Mouse (Mus musculus) neutrophil, adult 5-6 weeks (primary cell): ENCODE results near the gene Irf2. TPM values are rescaled to one million over a fixed set of nuclear protein-coding genes. Genes with fewer than 3 reads are reported as not detected.

Experiments used
- ATAC-seq: fragments of 151-379, 151-347 bp; 2 replicates; pipeline ENCODE4 v1.8.0; 2017; ENCODE audit warnings: mild to moderate bottlenecking, moderate TSS enrichment; ENCODE audit not compliant: insufficient number of reproducible peaks, poor library complexity, low FRiP score, severe bottlenecking; ENCODE audit errors: extremely low read depth
- total RNA-seq: library from RNA; stranded (forward); fragments of 200-1000 nt; gene quantifications from 2 replicates; pipeline ENCODE4 v1.2.3, GENCODE M21; 2017

Gene Irf2
- total RNA-seq, 1 experiment from 2014 or later: 282 TPM

DNA sequence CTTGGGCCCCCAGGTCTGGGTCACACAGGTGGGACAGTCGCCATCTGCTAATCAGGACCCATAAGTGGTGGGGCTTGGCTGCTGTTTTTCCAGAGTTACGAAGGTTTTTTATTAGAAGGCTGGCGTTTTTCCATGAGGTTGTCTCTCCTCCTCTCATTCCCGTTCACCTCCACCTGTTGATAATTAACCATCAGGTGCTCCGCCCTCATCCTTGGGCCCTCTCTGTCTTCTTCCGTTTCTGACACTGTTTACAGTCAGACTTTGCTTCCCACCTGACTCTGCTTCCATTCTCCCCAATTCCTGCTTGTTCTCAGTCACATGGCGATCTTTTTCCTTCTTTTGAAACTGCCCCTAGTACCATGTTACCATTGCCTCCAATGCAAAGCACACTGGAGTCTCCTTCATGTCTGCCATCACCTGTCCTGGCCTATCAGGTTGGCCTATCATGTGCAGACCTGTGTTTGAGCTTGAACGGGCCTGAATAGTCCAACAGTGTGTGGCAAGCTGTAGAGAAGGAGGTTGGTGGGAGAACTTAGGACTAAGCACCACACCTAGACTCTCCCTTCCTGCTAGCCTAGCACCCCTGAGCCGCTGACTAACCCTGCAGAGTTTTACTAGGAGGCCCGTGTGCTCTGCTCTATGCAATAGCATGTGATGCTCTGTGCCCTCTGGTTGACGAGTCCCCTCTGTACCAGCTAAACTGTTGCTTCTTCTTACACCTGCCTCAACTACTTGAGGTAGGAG is 90.8 kb downstream of the Irf2 start:
- no peak for ATAC-seq

DNA sequence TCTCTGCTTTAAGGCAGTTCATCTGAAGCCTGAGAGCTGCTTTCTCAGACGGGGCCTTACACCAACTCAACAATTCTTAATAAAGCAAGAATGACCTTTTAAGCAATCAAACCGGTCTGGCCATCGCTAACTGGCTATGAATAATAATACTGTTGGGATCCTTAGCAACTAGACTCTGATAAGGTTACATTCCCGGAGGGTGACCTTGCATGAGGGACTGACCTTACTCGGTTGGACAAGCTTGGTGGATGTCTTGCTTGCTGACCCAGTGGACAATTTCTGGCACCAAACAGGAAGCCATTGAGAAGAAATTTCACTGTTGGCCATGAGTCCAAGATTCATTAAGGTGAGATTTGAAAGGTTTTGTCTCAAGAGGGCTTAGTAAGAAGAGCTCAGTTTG is 92.4 kb downstream of the Irf2 start:
- no peak for ATAC-seq

DNA sequence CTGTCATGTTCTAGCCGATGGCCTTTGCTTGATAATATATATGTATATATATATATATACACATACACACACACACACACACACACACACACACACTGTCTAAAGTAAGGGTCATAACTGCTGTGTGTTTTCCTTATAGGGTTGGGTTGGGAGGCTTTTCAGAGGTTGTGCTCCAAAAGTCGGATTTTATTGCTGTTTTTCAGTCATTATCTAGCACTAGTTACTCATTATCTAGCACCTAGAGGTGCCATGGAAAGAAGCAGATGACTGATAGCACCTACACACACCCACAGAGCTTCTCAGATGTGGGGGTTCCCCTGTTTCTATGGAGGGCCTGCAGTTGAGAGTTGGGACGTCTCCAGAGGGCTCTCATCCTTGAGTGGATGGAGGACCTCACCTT is 92.9 kb downstream of the Irf2 start:
- ATAC-seq: no peak

DNA sequence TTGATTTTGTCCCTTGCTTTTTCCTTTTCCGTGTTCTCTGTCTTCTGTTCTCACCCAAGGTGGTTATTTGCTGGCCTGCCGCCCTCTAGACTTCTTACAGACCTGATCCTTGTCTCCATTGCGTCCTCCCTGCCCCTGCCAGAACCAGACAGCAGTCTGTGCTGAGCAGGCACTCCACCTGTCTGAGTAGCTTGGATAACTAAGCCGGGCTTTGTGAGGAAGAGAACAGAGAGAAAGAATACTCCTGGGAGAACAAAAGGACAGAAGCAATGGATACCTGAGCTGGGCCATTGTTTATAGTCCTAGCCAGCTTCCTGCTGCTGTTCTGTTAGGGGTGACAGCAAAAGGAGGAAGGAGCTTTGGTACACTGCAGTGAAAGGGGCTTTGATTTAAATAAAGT is 94.2 kb downstream of the Irf2 start:
- no peak for ATAC-seq

DNA sequence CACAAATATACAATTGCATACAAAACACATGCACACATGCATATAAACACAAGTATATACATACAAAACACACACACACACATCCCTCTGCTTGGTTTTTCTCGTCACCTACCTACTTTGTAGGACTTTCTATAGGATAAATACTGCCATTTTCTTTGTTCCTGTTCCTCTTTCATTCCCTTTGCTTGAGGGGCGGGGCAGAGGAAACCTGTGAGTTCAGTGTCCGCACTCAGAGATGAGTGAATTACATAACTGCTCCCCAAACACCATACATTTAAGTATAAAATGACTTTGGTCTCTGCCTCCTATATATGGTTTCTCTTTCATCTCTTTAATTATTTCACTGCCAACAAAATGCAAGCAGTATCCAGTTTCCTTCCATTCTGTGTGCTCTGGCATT is 94.9 kb downstream of the Irf2 start:
- no peak for ATAC-seq

DNA sequence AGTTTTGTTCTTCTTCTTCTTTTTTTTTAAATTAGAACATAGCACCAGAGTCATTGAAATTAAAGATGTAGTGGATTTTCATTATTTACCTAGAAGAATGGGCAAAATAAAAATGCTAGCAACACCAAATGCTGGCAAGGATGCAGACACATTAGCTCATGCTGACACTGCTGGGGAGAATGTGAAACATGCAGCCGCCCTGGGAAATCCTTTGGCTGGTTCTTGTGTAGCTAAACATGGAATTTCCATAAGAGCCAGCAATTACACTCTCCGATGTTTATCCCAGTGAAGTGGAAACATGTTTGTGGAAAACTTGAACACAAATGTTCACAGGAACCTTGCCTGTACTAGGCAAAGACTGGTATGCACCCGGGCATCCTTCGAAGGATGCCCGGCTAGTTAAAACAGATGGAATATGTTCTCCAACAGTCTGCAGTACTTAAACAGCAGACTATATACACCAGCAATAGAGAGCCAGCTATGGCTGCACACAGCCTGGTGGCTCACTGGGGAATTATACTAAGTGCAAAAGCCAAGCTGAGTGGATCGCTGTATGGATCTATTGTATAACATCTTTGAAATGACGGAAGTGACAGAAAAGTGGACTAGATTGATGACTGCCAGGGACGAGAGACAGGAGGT is 96.6 kb downstream of the Irf2 start:
- no peak for ATAC-seq

DNA sequence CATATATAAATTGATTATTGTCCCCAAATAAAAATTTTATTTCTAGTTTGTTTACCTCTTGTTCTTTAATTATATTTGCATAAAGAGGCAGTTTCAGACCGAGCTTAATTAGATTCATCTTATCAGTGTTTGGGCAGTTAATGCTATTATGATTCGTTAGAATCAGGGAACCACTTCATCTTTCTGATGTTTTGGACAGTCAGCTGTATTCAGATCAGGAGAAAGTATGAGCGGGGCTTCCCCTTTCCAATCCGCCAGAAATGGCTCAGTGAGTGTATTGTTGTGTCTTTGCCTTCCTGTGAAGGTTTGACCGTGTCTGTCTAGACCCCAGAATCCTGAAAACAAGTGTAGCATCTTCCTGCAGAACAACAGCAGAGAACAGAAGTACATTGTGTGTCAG is 97.4 kb downstream of the Irf2 start:
- no peak for ATAC-seq

DNA sequence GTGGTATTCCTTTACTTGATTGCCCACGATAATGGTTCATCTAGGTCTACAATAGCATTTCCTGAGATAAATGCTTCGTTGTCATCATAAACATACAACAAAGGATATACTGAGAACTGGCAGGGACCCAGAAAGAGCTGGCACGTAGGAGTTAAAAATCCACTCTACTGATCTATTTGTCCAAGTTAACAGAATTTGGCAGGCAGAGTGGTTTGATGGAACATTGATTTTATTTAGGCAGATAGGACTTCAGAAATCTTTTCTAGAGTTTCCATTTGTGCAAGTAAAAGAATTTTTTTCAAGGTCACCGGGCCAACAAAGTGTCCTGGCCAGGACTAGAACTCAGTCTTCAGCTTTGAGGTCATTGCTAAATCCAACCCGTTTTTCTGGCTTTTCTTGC is 98.5 kb downstream of the Irf2 start:
- no peak for ATAC-seq

DNA sequence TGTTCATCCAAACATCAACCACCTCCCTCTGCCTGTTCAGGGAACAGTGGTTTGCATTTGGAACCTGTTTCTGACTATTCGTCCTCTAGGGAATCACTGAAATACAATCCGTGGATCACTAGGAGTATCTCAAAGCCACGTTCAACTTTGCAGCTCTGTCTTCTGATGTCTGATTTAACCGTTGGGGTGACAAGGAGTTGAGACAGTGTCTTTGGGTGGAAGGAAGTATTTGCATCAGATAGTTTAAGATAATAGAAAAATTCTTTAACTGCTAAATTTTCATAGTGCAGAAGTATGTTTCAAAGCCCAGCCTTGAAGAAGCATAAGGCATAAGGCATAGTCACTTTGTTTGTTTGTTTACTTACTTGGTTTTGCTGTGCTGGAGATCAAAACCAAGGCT is 100.9 kb downstream of the Irf2 start:
- no peak for ATAC-seq

DNA sequence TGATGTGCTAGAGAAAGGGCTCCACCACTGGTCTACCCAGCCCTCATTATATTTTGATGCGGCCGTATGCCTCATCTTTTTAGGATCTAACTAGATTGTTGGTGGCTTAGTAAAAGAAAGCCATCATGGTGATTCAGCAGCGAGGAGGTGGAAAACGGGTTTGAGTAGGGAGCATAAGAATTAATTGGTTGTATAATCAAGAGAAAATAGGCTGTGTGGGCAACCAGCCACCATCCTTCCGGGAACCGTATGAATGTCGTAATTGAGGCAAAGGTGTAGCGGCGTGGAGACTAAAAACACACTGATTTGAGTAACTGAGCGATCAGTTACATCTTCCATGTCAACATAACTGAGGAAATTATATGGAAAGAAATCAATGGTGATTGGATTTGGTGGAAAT is 101.3 kb downstream of the Irf2 start:
- ATAC-seq: no peak

DNA sequence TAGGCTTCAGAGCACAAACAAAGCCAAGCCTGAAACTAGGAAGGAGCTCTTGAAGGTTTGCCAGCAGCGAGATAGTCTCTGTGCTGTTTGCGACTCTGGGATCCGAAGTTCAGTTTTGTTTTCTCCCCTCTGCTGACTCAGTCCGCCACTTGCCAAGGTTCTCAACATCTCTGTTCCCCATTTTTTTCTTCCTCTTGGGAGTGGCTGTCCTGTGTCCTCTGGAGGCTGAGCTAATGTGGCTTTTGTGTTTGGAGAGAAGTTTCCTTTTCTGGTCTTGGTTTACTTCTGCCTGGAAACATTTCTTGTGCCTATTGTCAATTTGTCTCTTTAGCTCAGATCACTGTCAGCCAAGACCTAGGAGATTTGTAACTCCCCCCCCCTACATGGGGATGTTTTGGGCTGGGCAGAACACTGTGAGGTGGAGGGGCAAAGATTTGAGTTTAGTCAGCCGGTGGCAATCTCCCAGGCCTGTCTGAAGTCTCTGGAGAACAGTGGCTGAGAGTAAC is 103.2 kb downstream of the Irf2 start:
- ATAC-seq: no peak

DNA sequence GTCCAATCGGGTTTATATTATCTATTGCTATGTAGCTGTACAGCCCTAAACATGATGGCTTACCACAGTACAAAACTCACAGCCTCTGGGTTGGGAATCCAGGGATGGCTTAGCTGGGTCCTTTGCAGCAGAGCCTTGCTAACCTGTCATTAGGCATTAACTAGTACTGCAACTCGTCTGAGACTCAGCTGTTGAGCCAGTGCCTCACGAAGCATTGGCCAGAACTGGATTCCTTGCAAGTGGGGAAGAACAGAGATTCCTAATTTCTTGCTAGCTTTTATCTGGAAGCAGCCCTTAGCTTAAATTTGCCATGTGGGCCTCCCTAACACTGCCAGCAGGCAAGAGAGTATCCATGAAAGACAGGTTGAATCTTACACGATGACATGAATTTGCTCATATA is 104.3 kb downstream of the Irf2 start:
- ATAC-seq: no peak

DNA sequence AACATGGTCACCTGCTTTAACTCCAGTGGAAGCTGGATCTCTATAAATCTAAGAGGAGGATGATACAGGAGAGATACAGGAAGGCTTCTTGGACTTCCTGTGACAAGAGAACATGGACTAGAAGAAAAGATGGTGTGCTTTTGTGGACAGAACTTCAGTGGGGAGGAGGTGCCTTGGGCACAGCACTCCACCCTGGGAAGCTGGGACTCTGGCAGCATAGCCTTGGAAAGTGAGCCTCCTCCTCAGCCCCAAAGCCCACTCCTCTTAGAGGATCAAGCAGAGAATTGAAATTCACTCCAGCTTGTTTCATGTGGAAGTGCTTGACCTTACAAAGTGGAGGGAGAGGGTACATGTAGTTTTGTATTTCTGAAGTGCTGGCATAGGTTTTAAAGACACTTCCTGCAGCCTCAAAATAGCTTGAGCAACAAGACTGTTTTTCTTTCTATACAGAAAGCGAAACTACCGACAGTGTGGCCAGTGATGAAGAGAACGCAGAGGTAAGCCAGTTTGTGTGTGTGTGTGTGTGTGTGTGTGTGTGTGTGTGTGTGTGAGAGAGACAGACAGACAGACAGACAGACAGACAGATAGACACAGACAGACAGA is 104.9 kb downstream of the Irf2 start:
- ATAC-seq: peak; percentile 60

DNA sequence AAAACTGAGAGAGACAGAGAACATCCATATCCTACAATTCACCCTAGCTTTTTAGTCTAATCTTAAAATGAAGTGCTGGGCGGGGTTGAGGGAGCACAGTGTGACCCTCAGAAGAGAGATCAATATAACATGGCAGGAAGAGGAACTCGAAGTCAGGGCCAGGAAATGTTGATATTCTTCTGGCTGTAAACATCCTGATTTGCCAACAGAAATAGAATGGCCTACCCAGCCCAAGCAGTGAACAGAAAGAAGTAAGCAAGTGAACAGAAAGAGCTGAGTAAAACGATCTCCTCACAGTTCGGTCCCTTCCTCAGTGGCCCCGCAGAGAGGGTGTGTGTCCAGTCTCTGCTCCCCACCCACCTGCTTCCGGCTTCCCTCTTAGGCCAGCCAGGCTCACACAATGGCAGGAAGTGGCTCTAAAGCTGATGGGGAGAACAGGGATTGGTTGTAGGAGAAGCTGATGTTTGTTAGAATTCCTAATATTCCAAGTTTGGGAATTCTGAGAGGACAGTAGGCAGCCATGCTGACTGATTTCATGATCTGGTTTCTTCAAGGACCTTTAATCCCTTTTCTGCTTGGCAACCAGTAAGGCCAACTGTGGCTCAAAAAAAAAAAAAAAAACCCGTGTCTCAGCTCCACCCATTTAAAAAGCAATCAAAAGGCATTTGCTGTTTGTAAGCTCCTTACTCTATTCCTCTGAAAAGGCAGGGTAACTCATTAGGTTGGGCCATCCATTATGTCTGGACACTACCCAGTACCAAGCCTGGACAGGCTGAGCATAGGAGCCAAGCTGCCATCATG is 105.6 kb downstream of the Irf2 start:
- peak; percentile 71 for ATAC-seq

DNA sequence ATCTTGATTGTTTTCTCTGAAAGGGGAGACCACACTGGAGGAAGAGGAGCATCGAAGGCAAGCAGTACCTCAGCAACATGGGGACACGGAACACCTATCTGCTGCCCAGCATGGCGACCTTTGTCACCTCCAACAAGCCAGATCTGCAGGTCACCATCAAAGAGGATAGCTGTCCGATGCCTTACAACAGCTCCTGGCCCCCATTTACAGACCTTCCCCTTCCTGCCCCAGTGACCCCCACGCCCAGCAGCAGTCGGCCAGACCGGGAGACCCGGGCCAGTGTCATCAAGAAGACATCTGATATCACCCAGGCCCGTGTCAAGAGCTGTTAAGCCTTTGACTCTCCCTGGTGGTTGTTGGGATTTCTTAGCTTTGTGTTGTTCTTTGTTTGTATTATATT is 106.4 kb downstream of the Irf2 start:
- no peak for ATAC-seq

DNA sequence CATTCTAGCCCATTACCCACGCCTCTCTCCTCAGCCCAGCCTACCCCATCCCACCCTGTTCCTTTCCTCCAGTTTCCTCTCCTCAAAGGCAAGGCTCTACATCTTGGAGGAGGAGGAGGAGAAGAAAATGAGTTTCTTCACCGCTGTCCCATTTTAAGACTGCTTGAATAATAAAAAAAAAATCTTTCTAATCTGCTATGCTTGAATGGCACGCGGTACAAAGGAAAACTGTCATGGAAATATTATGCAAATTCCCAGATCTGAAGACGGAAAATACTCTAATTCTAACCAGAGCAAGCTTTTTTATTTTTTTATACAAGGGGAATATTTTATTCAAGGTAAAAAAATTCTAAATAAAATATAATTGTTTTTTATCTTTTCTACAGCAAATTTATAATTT is 107.4 kb downstream of the Irf2 start:
- ATAC-seq: no peak

DNA sequence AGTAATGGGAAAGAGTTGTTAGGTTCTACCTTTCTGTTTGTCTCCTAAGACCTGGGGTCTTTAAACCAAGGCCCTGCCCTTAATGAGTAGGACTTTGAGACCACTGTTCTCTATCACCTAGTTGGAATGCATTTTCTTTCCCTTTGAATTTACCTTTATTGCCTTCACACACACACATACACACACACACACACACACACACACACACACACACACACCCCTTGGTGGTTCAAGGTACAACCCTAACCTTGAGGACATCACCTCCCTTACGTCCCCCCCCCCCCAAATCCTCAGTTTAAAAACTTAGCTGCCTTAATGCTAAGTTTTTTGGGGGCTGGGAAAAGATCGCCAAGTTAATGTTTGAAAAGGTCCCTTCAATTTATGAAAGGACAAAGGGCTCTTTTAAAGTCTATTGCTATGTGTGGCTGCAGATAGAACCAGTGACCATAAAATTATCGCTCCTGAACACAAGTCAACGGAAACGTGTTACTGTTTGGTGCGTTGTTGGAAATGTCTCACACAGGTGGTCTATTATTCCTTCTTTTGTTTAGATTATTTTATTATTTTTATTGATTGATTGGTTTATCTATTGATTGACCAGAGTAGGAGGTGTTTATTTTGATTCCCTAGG is 108.6 kb downstream of the Irf2 start:
- no peak for ATAC-seq

DNA sequence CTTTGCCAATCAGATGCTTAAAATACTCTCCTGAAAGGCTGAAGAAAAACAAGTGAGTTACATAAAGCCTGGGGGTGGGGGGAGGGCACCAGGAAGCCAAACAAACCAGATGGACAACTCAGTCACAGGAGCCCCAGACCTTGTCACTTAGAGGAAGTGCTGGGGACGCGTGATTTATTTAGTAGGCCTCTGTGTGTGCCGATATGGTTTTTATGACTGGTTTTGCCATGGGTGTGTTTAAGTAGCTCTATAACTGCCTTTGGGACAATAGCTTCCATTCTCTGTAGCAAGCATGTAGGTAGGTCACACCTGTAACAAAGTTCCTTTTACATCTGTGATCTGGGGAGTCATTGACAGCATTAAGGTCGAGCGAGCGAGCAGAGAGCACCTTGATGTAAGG is 109.4 kb downstream of the Irf2 start:
- no peak for ATAC-seq

DNA sequence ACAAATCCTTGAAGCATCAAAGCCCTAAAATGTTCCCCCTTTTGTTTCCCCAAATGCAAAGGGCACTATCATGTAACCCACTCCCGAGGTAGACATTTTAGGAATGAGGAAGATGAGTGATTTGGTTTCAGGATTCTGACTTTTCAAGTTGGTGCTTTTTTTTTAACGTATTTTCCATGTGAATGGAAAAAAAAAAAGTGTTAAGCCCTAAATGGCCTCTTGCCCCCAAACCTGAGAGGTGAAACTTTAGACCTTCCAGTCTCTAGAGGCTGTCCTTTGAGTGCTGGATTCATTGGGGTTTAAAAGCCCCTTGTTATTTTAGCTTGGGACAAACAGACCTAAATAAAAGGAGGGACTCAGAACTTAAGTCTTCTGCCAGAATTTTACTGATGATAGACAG is 109.9 kb downstream of the Irf2 start:
- no peak for ATAC-seq
